Mouse (Mus musculus): Measurements from ENCODE around the gene Slc27a4. TPM values are rescaled to one million over a fixed set of nuclear protein-coding genes. Genes with fewer than 3 reads are reported as not detected.

Slc27a4 gene
- polyA plus RNA-seq, 1 experiment from 2014 or later, result 11.9 TPM

- Histone ChIP-seq H3K4me1 (replicated peaks; ENCODE audit: control insufficient read depth, insufficient read depth, low read length) (peaks cover 8% of the 10 kb centered on the region; the same call in 1 of the 2 replicates), H3K36me3 (ENCODE audit: control insufficient read depth, insufficient read depth, low read length) (no peaks in the 10 kb centered on the region), H3K27ac (ENCODE audit: low read depth, low read length) (no peak overlapping the region), H3K9me3 (ENCODE audit: control insufficient read depth, low read length) (no peaks in the 10 kb centered on the region), H3K27me3 (ENCODE audit: control insufficient read depth, insufficient read depth, low read length) (peaks cover 8% of the 10 kb centered on the region), H3K4me2 (ENCODE audit: low read depth, low read length, severe bottlenecking) (no peak overlapping the region), H3K4me3 (ENCODE audit: low read depth, low read length) (no peak overlapping the region), H3K9ac (ENCODE audit: low read length) (no peak overlapping the region)
- ATAC-seq (replicated peaks; ENCODE audit: low FRiP score) (no peak), DNase-seq (ENCODE audit: low spot score) (peak; percentile 39)
- WGBS, result 52% methylated on average over 2 of the region's 2 CpGs
These were observed 54.9 kb downstream of the Slc27a4 start for GRCm38 (mm10) chr2:29857341-29857740.

GRCm38 (mm10) chr2:29857967-29858366 lies 55.5 kb downstream of the Slc27a4 start:
- H3K4me1 ChIP-seq (replicated peaks; ENCODE audit: control insufficient read depth, insufficient read depth, low read length), result peaks cover 8% of the 10 kb centered on the region; the same call in 1 of the 2 replicates
- H3K4me2 ChIP-seq (ENCODE audit: low read depth, low read length, severe bottlenecking), result no peak overlapping the region
- H3K9ac ChIP-seq (ENCODE audit: low read length), result no peak overlapping the region
- no peak for ATAC-seq (replicated peaks; ENCODE audit: low FRiP score)
- 75% methylated on average over 5 of the region's 5 CpGs for WGBS
- DNase-seq (ENCODE audit: low spot score), result peak; percentile 44
- peaks cover 8% of the 10 kb centered on the region for H3K27me3 ChIP-seq (ENCODE audit: control insufficient read depth, insufficient read depth, low read length)
- H3K4me3 ChIP-seq (ENCODE audit: low read depth, low read length), result no peak overlapping the region
- H3K27ac ChIP-seq (ENCODE audit: low read depth, low read length), result no peak overlapping the region
- H3K36me3 ChIP-seq (ENCODE audit: control insufficient read depth, insufficient read depth, low read length), result no peaks in the 10 kb centered on the region
- H3K9me3 ChIP-seq (ENCODE audit: control insufficient read depth, low read length), result no peaks in the 10 kb centered on the region

GRCm38 (mm10) chr2:29858748-29859473 lies 56.5 kb downstream of the Slc27a4 start:
- H3K9me3 ChIP-seq (ENCODE audit: control insufficient read depth, low read length), result no peaks in the 10 kb centered on the region
- DNase-seq (ENCODE audit: low spot score) (peak; percentile 82), ATAC-seq (replicated peaks; ENCODE audit: low FRiP score) (no peak)
- peaks cover 8% of the 10 kb centered on the region for H3K27me3 ChIP-seq (ENCODE audit: control insufficient read depth, insufficient read depth, low read length)
- peaks cover 8% of the 10 kb centered on the region; the same call in 1 of the 2 replicates for H3K4me1 ChIP-seq (replicated peaks; ENCODE audit: control insufficient read depth, insufficient read depth, low read length)
- no peak overlapping the region for H3K4me3 ChIP-seq (ENCODE audit: low read depth, low read length)
- H3K36me3 ChIP-seq (ENCODE audit: control insufficient read depth, insufficient read depth, low read length), result no peaks in the 10 kb centered on the region
- WGBS, result 14% methylated on average over 5 of the region's 5 CpGs
- no peak overlapping the region for H3K27ac ChIP-seq (ENCODE audit: low read depth, low read length)
- H3K4me2 ChIP-seq (ENCODE audit: low read depth, low read length, severe bottlenecking), result no peak overlapping the region
- H3K9ac ChIP-seq (ENCODE audit: low read length), result no peak overlapping the region

GRCm38 (mm10) chr2:29865125-29865524 lies 62.7 kb downstream of the Slc27a4 start:
- no peak overlapping the region for H3K9ac ChIP-seq (ENCODE audit: low read length)
- H3K9me3 ChIP-seq (ENCODE audit: control insufficient read depth, low read length), result no peaks in the 10 kb centered on the region
- H3K27me3 ChIP-seq (ENCODE audit: control insufficient read depth, insufficient read depth, low read length), result no peaks in the 10 kb centered on the region; the same call in 1 of the 2 replicates
- ATAC-seq (replicated peaks; ENCODE audit: low FRiP score) (no peak), DNase-seq (ENCODE audit: low spot score) (peak; percentile 34)
- H3K4me3 ChIP-seq (ENCODE audit: low read depth, low read length), result no peak overlapping the region
- no peak overlapping the region for H3K4me2 ChIP-seq (ENCODE audit: low read depth, low read length, severe bottlenecking)
- H3K4me1 ChIP-seq (replicated peaks; ENCODE audit: control insufficient read depth, insufficient read depth, low read length), result peaks cover 8% of the 10 kb centered on the region; the same call in 1 of the 2 replicates
- WGBS, result 73% methylated on average over 4 of the region's 4 CpGs
- no peaks in the 10 kb centered on the region for H3K36me3 ChIP-seq (ENCODE audit: control insufficient read depth, insufficient read depth, low read length)
- H3K27ac ChIP-seq (ENCODE audit: low read depth, low read length), result no peak overlapping the region

Small RNA genes within 50 kb of the gene (microRNA-seq; reads per million reads assigned to microRNA genes)
- gene Mir219a-2 (ENCODE audit: insufficient number of aligned reads) (not detected), gene Mir219b (ENCODE audit: insufficient number of aligned reads) (not detected)

Other genes starting within 250 kb of the Slc27a4 start
- gene Rapgef1, start 182.9 kb upstream of the Slc27a4 start, polyA plus RNA-seq (2014; fragmentation: Nextera tagmentation; extraction: Ambion mirVana), result 23.0 and 26.2 TPM in 2 replicates
- gene Gm13420, start 50.9 kb upstream of the Slc27a4 start, polyA plus RNA-seq (2014; fragmentation: Nextera tagmentation; extraction: Ambion mirVana), result not detected in 2 replicates
- gene Gm13547, start 43.3 kb upstream of the Slc27a4 start, polyA plus RNA-seq (2014; fragmentation: Nextera tagmentation; extraction: Ambion mirVana), result not detected in 2 replicates
- 38.2 and 40.5 TPM in 2 replicates for gene Coq4, start 15.1 kb upstream of the Slc27a4 start, polyA plus RNA-seq (2014; fragmentation: Nextera tagmentation; extraction: Ambion mirVana)
- gene Trub2, start 14.1 kb upstream of the Slc27a4 start, polyA plus RNA-seq (2014; fragmentation: Nextera tagmentation; extraction: Ambion mirVana), result 34.0 and 35.0 TPM in 2 replicates
- 18.1 and 19.2 TPM in 2 replicates for gene Urm1, start 17.4 kb downstream of the Slc27a4 start, polyA plus RNA-seq (2014; fragmentation: Nextera tagmentation; extraction: Ambion mirVana)
- 13.3 and 14.1 TPM in 2 replicates for gene Cercam, start 66.5 kb downstream of the Slc27a4 start, polyA plus RNA-seq (2014; fragmentation: Nextera tagmentation; extraction: Ambion mirVana)
- 118 and 132 TPM in 2 replicates for gene Odf2, start 86.6 kb downstream of the Slc27a4 start, polyA plus RNA-seq (2014; fragmentation: Nextera tagmentation; extraction: Ambion mirVana)
- gene Gle1, start 132.8 kb downstream of the Slc27a4 start, polyA plus RNA-seq (2014; fragmentation: Nextera tagmentation; extraction: Ambion mirVana), result 68.0 and 69.8 TPM in 2 replicates
- 135 and 147 TPM in 2 replicates for gene Sptan1, start 162.9 kb downstream of the Slc27a4 start, polyA plus RNA-seq (2014; fragmentation: Nextera tagmentation; extraction: Ambion mirVana)
- gene Wdr34, start 246.2 kb downstream of the Slc27a4 start, polyA plus RNA-seq (2014; fragmentation: Nextera tagmentation; extraction: Ambion mirVana), result 35.9 and 39.6 TPM in 2 replicates